In genomic region chr1:37614130-37614529, GRCm38 (mm10) we compare ENCODE assay signal across 9 mouse cellular contexts.
DNase-seq lines count a peak whose midpoint lies in the region; ATAC-seq and TF ChIP-seq lines count a peak whose summit lies in the region.
"Had no signal": no experiment of that assay in that cellular context is flagged by ENCODE, and none has a peak within 500 bp of the region (broad histone marks: within the 10 kb centered on the region; RNA-seq: fewer than 3 reads in every experiment).

No protein-coding gene starts in this region.

- intact Hi-C loops in gastrocnemius, postnatal 14 days (cut with DNase I; ENCODE audit: low total_unique reads) = no loop called here

- no peaks in the 10 kb centered on the region for H3K9me3 ChIP-seq in lung, embryonic 15.5 days
- H3K9me3 ChIP-seq in stomach, postnatal 0 days (ENCODE audit: control insufficient read depth, low read length) = no peaks in the 10 kb centered on the region

- H3K27ac ChIP-seq in lung, embryonic 15.5 days = peak overlapping the region; percentile 87
- H3K27ac ChIP-seq in stomach, postnatal 0 days (replicated peaks) = peak overlapping the region; percentile 87
- H3K27ac ChIP-seq: kidney, postnatal 0 days had no signal

- no peak for ATAC-seq in lung, embryonic 15.5 days (ENCODE audit: borderline replicate concordance, extremely low read depth, low FRiP score, low TSS enrichment)
- no peak for ATAC-seq in stomach, postnatal 0 days (ENCODE audit: low FRiP score, low TSS enrichment)

- no peak overlapping the region for H3K4me3 ChIP-seq in lung, embryonic 15.5 days
- no peak overlapping the region for H3K4me3 ChIP-seq in stomach, postnatal 0 days (ENCODE audit: low read depth, low read length)

- H3K36me3 ChIP-seq in lung, embryonic 15.5 days = no peaks in the 10 kb centered on the region
- no peaks in the 10 kb centered on the region for H3K36me3 ChIP-seq in stomach, postnatal 0 days (ENCODE audit: control insufficient read depth, insufficient read depth, low read length)

- H3K4me2 ChIP-seq in lung, embryonic 15.5 days = 0 out of 2 replicates have a peak overlapping the region, but pooled peaks have one; percentile 16
- no peak overlapping the region; the same call in 1 of the 2 replicates for H3K4me2 ChIP-seq in stomach, postnatal 0 days (replicated peaks; ENCODE audit: low read depth)

- DNase-seq in cerebellum, postnatal 10 days = peak; percentile 42 to 49
- no peak for DNase-seq in cerebellum, adult 8-10 months
- no peak for DNase-seq in lung, postnatal 4 days
- DNase-seq in left cerebral cortex, adult 18-20 months (ENCODE audit: low spot score in 2 of 2) = peak; percentile 45 to 58
- DNase-seq in stomach, postnatal 0 days (ENCODE audit: low spot score) = peak; percentile 57
- DNase-seq in gastrocnemius, postnatal 14 days = no peak
- DNase-seq in gastrocnemius, postnatal 10 days = no peak

- H3K4me1 ChIP-seq in lung, embryonic 15.5 days = peaks cover 32% of the 10 kb centered on the region
- H3K4me1 ChIP-seq in stomach, postnatal 0 days (replicated peaks; ENCODE audit: control insufficient read depth, insufficient read depth) = peaks cover 8% of the 10 kb centered on the region

- H3K27me3 ChIP-seq in lung, embryonic 15.5 days = no peaks in the 10 kb centered on the region
- no peaks in the 10 kb centered on the region for H3K27me3 ChIP-seq in stomach, postnatal 0 days (ENCODE audit: control insufficient read depth, insufficient read depth, low read length)

- no peak for TF ChIP-seq CTCF in stomach, postnatal 0 days (IDR thresholded peaks at IDR 0.05; ENCODE audit: low read depth)

- H3K9ac ChIP-seq in lung, embryonic 15.5 days = no peak overlapping the region
- H3K9ac ChIP-seq in stomach, postnatal 0 days (ENCODE audit: low read length) = peak overlapping the region; percentile 3; the same call in 1 of the 2 replicates

- WGBS in lung, embryonic 15.5 days = 40% methylated on average over 15 of the region's 15 CpGs
- 29% methylated on average over 15 of the region's 15 CpGs for WGBS in stomach, postnatal 0 days

- TF ChIP-seq EP300 in stomach, postnatal 0 days (optimal IDR thresholded peaks at IDR 0.05) = no peak

Comparison
In these comparisons a context has a peak if more than half of its experiments do, and no peak if none do; other contexts are left out.
1. DNase-seq: peak in cerebellum, postnatal 10 days (2 of 2), left cerebral cortex, adult 18-20 months (2 of 2) and stomach, postnatal 0 days (single experiment); none in cerebellum, adult 8-10 months (single experiment), lung, postnatal 4 days (0 of 2), gastrocnemius, postnatal 14 days (single experiment) and gastrocnemius, postnatal 10 days (single experiment).